Mouse (Mus musculus) left cerebral cortex, adult 9 months (tissue): Measurements from ENCODE around the gene Csnk2a2.

Experiments
- DNase-seq, 2 experiments: peaks; one replicate each; pipeline ENCODE4 v3.0.0; 2022; ENCODE audit warnings: low spot score in 2 of 2

Gene Csnk2a2

GRCm38 (mm10) chr8:95426781-95427281 is 63.0 kb downstream of the Csnk2a2 start:
- DNase-seq = peak in 1 of 2 experiments; percentile 26

GRCm38 (mm10) chr8:95424682-95425081 is 65.2 kb downstream of the Csnk2a2 start:
- DNase-seq = no peak

GRCm38 (mm10) chr8:95422193-95422810 is 67.5 kb downstream of the Csnk2a2 start:
- DNase-seq = no peak

- no peak for DNase-seq
Measured at GRCm38 (mm10) chr8:95411309-95411972, 78.4 kb downstream of the Csnk2a2 start.

- no peak for DNase-seq
Measured at GRCm38 (mm10) chr8:95409518-95409917, 80.3 kb downstream of the Csnk2a2 start.

- DNase-seq = no peak
Measured at GRCm38 (mm10) chr8:95401091-95401490, 88.7 kb downstream of the Csnk2a2 start.

GRCm38 (mm10) chr8:95399131-95399530 is 90.7 kb downstream of the Csnk2a2 start:
- DNase-seq = no peak

GRCm38 (mm10) chr8:95397201-95397600 is 92.6 kb downstream of the Csnk2a2 start:
- no peak for DNase-seq

- no peak for DNase-seq
Measured at GRCm38 (mm10) chr8:95396752-95397151, 93.1 kb downstream of the Csnk2a2 start.
